Mouse (Mus musculus): ENCODE results near the gene Fshb.

DNA sequence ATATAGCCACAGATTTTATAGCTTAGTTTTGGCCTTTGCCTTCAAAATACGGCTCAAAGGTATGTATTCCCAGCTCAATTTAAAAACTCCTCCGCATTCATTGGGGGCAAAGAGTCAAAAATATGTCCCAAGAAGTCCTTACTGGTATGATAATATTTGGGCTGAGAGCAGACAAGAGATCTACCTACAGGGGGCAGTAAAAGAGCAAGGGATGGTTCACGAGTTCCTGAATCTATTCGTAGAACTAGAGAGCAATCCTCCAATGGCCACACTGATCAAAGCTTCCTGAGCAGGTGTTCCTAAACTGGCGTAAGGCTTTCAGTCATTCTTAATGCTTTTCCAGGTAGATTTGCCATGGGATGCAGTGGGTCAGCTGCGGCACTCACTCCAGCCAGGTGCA is 49.3 kb downstream of the Fshb start:
- TF ChIP-seq HCFC1 (IDR thresholded peaks at IDR 0.05; ENCODE audit: borderline replicate concordance, insufficient read depth, low read length), result no peak
- TF ChIP-seq ZC3H11A (IDR thresholded peaks at IDR 0.05; ENCODE audit: borderline replicate concordance, low read depth, low read length), result no peak
- TF ChIP-seq MAFK (IDR thresholded peaks at IDR 0.05; ENCODE audit: insufficient read depth, low read depth, low read length), result no peak
- no peak for TF ChIP-seq CHD2 (IDR thresholded peaks at IDR 0.05; ENCODE audit: low read depth, low read length)
- no peak for TF ChIP-seq ZNF384 (IDR thresholded peaks at IDR 0.05; ENCODE audit: low read depth, low read length)
